ENCODE assay signal across 1 mouse cellular context in the genomic region with DNA sequence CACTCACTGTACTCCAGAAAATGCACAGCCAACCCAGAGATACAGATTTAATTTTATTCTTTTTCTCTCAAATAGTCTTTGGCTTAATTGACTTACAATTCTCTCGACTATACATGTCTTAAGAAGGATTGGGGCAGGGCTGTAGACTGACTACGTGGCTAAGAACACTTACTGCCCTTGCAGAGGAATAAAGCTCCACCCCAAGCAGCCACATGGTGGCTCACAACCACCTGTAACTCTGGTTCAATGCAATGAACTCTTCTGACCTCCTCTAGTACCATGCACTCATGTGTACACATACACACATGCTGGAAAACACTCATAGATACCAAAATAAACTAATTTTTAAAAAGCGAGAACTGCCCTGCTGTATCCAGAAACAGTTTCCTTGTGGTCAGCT.
TF ChIP-seq lines count a peak whose summit lies in the region.

No protein-coding gene starts in this region.

TF ChIP-seq in MEL, 35 proteins besides CTCF, POLR2A, EP300 and RAD21 (continued from another document):
- TF ChIP-seq RCOR1 (IDR thresholded peaks at IDR 0.05; ENCODE audit: low read depth, low read length) (no peak), E2F4 (IDR thresholded peaks at IDR 0.05; ENCODE audit: borderline replicate concordance, low read depth, low read length) (no peak), MAZ (IDR thresholded peaks at IDR 0.05; ENCODE audit: low read depth, low read length) (no peak), SMC3 (IDR thresholded peaks at IDR 0.05; ENCODE audit: low read depth, low read length) (no peak), MAX (IDR thresholded peaks at IDR 0.05; ENCODE audit: low read length) (no peak), JUND (IDR thresholded peaks at IDR 0.05; ENCODE audit: low read depth, low read length) (no peak), TBP (IDR thresholded peaks at IDR 0.05; ENCODE audit: low read depth, low read length) (no peak), CHD2 (IDR thresholded peaks at IDR 0.05; ENCODE audit: low read length) (no peak), GABPA (IDR thresholded peaks at IDR 0.05; ENCODE audit: low read depth, low read length) (no peak)
